Mouse (Mus musculus) E14TG2a.4 (cell line): ENCODE data around the gene Cemip.

ENCODE experiments used
- CTCF ChIP-seq: conservative IDR thresholded peaks from 2 replicates; pipeline ENCODE4 v1.5.1; 2014; ENCODE audit warnings: low read length
- POU5F1 ChIP-seq: IDR thresholded peaks from 2 replicates; pipeline ENCODE4 v1.6.1; 2014; ENCODE audit warnings: low read length, borderline replicate concordance

DNA sequence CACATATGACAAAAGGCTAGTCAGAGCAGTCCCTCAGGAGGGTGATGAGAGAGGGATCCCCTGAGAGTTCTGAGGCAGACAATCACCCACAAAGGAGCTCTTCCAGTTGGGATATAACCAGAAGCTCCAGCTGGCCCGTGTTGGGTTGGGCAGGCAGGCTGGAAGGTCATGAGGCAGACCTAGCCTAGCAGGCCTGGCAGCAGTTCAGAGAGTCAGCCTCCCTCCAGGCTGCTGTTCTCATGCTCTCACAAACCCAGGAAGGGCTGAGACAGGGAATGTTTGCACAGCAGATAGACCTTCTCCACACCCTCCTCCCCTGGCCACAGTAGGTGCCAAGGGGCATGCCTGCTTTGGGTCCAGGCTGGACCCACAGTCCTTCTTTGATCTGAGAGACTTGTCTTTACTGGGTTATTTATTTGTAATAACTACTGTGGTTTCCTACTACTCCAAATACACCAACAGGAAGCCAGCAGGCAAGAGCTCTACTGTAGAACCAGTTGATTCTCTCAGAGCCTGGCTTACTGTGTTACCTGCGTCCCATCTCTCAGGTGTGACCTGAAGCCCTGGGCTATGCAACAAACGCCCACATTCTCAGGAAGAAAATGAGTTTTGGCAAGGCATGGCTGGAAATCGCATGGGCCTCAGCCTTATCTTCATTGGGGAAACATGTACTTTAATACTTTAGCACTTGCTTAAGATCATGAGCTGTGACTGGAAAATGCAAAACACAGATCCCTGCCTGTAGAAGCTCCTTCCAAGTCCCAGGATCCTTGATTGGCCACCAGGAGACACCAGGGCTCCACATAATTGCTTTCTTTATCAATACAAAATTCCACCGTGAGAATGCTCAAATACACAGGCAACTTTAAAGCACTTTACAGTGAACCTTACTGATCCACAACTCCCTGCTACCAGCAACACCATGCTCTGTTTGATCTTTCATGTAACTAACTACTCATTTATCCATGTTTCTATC is 67.7 kb downstream of the Cemip start:
- TF ChIP-seq CTCF, result no peak
- no peak for TF ChIP-seq POU5F1
